Mouse (Mus musculus) heart, postnatal 36 days (tissue): ENCODE results near the gene Nxt1. TPM values are rescaled to one million over a fixed set of nuclear protein-coding genes. Genes with fewer than 3 reads are reported as not detected.

Experiments
- DNase-seq, 2 experiments: peaks; one replicate each; pipeline ENCODE4 v3.0.0; 2021 to 2022
- intact Hi-C: fragments of 180-260 bp; cut with DNase I; formaldehyde crosslinking; loops from one replicate; pipeline ENCODE4 v1.15.1; 2025
- total RNA-seq, 2 experiments: library from RNA; stranded (reverse); gene quantifications; 2 replicates each; pipeline ENCODE4 v1.2.3; 2021

Nxt1 gene
- total RNA-seq, 2 experiments from 2014 or later = 7.1 to 10.2 TPM

DNA sequence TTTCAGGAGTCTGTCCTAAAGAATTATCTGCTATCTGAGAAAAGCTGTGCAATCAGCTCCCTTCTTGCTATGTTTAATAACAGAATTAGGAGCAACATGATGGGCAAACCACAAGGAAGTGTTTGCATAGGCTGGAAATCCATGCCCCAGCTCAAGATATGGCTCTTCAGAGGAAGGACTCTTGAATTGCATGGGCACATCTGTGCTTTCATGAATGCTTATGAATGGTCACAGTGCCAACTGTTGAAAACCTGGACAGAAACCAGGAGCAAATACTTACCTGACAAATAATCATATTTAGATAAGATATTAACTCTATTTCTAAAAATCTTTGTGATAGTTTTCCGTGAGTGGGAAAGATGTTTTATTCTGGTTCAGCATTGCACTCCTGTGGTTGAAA lies 14.5 kb downstream of the Nxt1 start:
- DNase-seq = no peak
- intact Hi-C loops = no loop called here

DNA sequence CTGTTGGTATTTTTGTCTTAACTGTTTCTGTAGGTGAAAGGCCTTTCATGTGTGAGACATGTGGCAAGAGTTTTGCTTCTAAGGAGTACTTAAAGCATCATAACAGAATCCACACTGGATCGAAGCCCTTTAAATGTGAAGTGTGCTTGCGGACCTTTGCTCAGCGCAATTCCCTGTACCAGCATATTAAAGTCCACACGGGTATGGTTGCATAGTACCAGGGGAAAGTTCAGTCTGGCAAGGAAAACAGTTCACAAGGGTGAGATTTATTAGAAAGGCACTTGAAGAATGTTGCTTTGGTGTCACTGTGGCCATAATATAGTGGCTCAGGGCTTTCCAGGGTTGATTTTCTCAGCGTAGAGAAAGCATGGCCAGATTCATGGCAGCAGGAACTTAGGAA lies 15.6 kb downstream of the Nxt1 start:
- no peak for DNase-seq

DNA sequence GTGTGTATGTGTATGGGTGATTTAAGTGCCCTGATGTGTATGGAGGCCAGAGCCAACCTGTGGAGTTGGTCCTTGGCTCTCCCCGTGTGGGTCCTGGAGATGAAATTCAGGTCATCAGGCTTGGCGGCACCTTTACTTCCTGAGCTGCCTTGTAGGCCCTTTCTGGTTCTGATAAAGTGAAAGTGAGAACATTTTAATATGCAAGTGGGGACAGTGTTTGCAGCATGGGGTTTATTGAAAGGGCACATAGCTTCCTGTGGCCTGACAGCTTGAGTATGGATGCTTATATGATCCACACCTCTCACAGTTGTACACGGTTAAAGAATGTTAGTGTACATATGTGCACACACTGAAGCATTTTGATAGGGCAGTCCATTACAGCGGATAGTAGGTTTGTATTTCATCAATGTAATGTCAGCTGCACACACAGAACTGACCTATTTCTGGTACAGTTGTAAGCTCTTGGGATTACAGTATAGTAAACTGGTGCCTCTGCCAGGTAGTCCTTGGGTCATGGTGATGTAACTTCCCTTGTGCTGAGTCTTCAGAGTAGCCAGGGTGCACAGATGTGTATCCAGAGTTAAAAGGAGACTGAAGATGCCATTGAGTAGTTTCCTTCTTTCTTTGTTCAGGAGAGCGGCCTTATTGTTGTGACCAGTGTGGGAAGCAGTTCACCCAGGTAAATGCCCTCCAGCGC lies 17.2 kb downstream of the Nxt1 start:
- intact Hi-C loops = no loop called here

More for the DNA sequence above, 15.6 kb downstream of the Nxt1 start:
- intact Hi-C loops = no loop called here

DNA sequence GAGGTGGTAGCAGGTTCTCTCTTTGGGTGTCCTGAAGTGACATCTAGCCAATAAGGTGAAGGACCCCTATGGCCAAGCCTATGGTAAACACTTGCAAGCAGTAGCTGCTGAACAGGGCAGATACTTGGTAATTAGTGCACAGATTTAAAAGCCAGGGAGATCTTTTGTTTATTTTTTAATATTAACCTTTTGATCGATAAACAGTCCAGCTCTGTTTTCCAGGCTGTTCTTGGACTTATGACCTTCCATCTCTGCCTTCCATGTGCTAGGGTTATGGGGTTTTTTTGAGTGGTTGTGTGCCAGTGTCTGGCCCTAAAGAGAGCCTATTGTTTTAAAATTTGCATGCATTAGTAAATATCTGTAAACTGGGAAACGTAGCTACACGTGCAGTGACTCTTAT lies 17.9 kb downstream of the Nxt1 start:
- intact Hi-C loops = no loop called here
- DNase-seq = no peak

More for the DNA sequence above, 17.2 kb downstream of the Nxt1 start:
- no peak for DNase-seq

DNA sequence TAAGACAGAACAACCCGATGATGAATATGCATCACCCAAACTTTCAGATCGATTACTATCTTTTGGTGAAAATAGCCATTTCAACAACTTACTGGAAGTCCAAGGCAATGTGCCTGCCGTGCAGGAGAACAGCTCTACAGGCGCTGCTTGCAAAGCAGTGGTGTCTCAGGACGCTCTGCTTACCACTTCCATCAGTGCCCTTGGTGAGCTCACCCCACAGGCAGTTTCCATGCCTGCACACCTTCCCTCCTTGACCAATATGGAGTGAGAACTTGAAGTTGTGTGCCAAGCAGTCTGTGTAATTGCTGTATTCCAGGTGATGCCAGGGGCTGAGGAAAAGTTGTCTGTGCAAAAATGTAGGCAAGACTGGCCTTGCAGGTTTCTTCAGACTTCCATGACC lies 18.4 kb downstream of the Nxt1 start:
- intact Hi-C loops = no loop called here
- no peak for DNase-seq

DNA sequence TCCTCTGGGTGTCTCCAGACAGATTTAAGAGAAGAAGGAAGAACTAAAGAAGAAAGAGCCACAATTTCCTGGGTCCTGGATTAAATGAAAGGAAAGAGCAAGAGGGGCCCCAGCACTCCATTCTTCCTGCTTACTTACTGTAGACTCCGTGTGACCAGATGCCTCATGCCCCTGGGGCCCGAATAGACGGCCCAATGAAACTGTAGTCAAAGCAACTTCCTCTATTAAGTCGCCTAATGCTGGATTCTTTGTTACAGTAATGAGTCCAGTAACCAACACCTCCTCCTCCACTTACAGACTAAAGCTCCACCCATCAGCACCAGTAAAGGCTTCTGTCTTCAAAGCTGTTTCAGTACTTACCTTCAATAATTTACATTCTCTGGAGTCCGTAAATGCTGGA lies 26.2 kb downstream of the Nxt1 start:
- no peak for DNase-seq
- intact Hi-C loops = no loop called here

DNA sequence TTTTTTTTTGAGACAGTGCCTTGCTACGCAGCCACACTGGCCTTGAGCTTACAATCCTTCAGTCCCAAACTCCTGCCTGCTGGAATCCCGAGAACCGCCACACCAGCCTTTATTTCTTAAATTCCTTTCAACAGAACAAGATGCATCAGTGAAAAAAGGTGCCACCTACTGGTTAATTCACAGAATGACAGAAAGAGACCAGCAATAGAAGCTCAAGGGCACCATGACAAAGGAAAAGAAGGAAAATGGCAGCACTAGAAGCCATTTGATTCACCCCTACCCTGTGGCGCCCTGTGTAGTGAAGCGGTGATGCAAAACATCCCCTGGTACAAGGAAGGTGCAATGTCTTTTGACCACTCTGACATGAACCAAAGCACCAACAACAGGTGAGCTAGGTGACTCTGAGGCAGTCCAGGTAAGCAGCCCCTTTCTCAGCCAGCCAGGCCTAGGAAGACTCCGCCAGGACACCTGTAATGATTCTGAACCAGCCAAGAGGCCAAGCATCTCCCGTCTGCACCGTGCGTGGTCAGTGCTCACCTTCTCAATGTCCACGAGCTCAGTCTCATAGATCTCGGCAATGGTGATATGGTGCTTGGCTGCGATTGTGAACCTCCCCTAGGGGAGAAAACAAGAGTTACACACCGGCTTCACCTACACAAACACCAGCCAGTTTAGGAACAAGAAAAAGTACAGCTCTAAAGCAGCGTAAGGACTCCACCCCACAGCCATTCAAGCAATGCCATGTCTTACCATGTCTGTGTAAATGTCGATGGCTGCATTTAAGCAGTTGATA lies 34.2 kb downstream of the Nxt1 start:
- DNase-seq = no peak
- intact Hi-C loops = no loop called here

DNA sequence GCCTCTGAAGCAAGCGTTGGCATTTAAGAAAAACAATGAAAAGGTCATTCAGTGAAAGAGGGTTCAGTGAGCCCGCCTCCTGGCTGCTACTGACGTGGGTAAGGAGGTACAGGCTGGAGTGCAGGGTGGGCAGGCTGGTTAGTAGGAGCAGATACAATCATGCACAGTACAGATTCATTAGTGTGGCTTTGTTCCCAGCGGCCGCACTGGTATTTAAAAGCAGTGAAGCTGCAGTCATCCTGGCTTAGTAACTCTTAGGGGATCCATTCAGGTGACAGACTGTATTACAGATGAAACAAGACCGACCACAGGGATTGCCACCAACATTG lies 34.8 kb downstream of the Nxt1 start:
- intact Hi-C loops = no loop called here

DNA sequence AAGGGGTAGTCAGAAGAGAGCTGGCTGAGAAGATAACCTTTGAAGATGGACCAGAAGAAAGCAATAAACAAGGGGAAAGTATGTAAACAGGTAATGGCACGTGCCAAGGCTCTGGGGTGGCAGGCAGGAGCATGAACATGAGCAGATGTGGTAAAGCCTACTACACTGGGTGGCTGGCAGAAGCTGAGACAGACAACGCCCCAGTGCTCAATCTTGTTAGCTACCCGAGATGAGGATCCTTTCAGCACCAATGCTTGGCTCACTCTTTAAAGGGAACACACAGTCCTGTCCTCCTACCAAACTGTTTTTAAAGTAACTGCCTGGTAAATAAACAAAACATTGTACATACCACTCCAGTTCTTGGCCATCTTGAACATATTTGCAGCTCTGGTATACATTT lies 39.9 kb downstream of the Nxt1 start:
- intact Hi-C loops = no loop called here

More for the DNA sequence above, 34.8 kb downstream of the Nxt1 start:
- DNase-seq = no peak

DNA sequence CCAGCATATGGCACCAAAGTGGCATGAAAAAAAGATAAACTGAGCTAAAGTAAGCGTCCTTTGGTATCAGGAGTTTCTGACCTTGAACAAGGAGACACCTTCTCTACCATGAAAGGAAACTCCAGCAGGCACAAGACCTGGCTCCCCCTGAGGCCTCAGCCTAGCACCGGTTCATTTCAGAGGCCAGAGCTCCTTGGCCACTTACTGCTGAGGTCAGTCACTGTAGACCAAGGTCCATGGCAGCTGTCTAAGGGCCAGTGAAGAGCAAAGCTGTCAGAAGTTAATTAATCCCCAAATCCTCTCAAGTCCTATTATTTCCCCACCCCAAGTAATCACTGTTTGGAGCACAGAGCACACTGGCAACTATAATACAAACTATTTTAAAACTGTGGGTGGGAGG lies 44.7 kb downstream of the Nxt1 start:
- intact Hi-C loops = no loop called here

More for the DNA sequence above, 39.9 kb downstream of the Nxt1 start:
- no peak for DNase-seq

DNA sequence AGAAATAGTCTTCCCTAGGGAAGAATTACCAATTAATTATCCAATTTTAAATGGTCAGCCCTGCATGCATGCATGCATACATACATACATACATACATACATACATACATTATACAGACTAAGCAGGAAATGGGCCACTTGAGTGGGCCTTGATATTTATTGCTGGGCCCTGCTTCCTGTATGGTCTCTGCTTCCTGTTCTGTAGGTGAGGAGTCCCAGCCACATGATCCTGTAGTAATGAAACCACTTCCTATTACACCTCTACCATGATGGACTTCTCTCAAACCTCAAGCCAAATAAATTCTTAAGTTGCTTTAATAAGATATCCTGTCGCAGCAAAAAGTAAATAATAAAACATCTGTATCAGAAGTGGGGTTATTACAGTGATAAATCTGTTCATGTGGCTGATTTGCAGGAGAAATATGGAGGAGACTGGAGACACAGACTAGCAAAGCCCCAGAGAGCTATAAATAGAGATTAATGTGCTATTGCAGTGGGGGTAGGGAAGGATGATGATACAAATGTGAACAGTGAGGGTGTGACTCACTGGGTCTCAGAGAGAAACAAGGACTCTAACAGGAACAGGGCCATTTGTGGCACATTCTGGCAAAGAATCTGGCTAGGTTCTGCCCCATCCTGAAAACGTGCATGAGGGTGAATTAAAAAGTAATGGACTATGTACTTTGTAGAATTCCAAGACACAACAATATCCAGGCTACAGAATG lies 47.0 kb downstream of the Nxt1 start:
- intact Hi-C loops = no loop called here
- no peak for DNase-seq

More for the DNA sequence above, 44.7 kb downstream of the Nxt1 start:
- DNase-seq = no peak

Other genes with a start within 250 kb of the Nxt1 start
- 10 to 100 TPM; 65.4 to 68.0 TPM for gene Cd93, start 229.0 kb upstream of the Nxt1 start, total RNA-seq
- 10 to 100 TPM; 23.0 to 26.3 TPM for gene Gzf1, start 8.4 kb downstream of the Nxt1 start, total RNA-seq
- gene Napb, start 59.9 kb downstream of the Nxt1 start, total RNA-seq = 1 to 10 TPM; 1.1 to 1.2 TPM
- not detected for gene Cstl1, start 77.8 kb downstream of the Nxt1 start, total RNA-seq
- not detected for gene Cst11, start 98.9 kb downstream of the Nxt1 start, total RNA-seq
- not detected for gene 8030411F24Rik, start 109.4 kb downstream of the Nxt1 start, total RNA-seq
- not detected for gene Cst12, start 116.8 kb downstream of the Nxt1 start, total RNA-seq
- not detected for gene Cst8, start 126.2 kb downstream of the Nxt1 start, total RNA-seq
- not detected for gene Cst13, start 147.5 kb downstream of the Nxt1 start, total RNA-seq
- gene Cst9, start 162.5 kb downstream of the Nxt1 start, total RNA-seq = 1 to 10 TPM in 1 of 2 experiments, under 1 TPM in 1; 0.68 to 1.2 TPM
- under 1 TPM in 1 of 2 experiments, not detected in 1; 0.70 TPM for gene 9230104L09Rik, start 192.4 kb downstream of the Nxt1 start, total RNA-seq
- gene Cst3, start 203.1 kb downstream of the Nxt1 start, total RNA-seq = 1,000 to 10,000 TPM; 1,014 to 1,057 TPM